Mouse (Mus musculus) MEL-GATA-1-ER (cell line): ENCODE data around the gene Dock9.

ENCODE experiments used
- DNase-seq: peaks from one replicate; pipeline ENCODE4 v3.0.0-alpha.2; 2012; ENCODE audit warnings: low read depth; ENCODE audit errors: extremely low read depth

The Dock9 gene

DNA sequence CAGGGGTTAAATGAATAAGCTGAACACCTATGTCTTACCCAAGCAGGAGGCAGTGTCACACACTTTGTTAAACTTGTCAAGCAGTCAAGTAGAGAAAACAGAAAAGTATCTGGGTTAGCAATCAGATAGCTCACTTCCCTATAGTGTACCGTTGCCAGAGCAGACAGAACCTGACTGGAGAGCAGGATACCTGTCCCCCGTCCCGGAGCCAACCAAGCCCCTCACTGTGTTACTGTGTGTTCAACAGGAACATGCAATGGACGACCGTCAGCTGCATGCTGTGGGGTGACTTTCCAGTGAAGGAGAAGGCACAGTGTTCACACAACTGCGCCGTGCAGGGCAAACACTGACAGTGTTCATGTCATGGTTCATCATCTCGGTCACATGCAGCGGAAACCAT is 205.3 kb downstream of the Dock9 start:
- no peak for DNase-seq

DNA sequence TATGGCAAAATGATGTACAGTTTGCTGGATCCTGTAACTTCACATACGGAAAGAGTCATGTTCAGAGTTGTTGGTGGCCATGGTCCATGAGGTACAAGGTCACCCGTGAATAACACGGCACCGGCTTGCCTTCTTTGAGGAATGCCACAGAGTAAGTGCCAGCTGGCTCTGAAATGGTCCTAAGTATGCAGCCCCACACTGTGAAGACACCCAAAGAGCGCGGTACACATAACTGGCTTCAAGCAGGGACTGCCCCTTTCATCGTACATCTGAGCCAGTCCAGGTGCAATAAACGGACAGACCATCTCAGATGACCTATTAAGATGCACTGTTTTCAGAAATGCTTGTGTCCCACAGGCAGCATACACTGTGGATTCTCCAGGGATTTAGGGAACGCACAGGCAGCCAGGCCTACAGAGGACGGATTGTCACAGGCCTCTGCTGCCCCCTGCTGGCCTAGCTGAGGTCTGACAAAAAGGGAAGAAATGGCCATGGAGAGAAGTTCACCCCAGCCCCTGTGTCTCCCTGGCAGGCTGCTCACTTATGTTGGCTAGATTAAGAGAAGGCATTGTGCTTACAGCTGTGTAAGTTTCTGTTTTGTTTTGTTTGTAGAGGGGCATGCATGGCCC is 208.4 kb downstream of the Dock9 start:
- peak; percentile 10 for DNase-seq

DNA sequence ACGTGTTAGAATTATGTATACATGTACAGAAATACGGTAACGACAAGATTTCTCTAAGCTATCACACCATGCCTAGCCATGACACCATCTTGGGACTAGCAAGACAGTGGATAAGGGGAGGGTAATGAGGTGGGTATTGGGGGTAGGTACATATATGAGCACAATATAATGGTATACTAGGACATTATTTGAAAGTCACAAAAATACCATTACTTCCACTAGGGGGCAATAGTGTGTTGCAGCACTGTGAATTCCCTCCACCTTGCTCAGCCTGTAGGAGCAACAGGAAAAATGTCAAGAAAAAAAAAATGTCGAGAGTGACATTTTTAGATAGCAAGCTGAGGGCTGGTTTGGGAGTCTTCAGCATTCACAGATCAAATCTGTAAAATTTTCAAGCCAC is 209.2 kb downstream of the Dock9 start:
- peak; percentile 43 for DNase-seq

DNA sequence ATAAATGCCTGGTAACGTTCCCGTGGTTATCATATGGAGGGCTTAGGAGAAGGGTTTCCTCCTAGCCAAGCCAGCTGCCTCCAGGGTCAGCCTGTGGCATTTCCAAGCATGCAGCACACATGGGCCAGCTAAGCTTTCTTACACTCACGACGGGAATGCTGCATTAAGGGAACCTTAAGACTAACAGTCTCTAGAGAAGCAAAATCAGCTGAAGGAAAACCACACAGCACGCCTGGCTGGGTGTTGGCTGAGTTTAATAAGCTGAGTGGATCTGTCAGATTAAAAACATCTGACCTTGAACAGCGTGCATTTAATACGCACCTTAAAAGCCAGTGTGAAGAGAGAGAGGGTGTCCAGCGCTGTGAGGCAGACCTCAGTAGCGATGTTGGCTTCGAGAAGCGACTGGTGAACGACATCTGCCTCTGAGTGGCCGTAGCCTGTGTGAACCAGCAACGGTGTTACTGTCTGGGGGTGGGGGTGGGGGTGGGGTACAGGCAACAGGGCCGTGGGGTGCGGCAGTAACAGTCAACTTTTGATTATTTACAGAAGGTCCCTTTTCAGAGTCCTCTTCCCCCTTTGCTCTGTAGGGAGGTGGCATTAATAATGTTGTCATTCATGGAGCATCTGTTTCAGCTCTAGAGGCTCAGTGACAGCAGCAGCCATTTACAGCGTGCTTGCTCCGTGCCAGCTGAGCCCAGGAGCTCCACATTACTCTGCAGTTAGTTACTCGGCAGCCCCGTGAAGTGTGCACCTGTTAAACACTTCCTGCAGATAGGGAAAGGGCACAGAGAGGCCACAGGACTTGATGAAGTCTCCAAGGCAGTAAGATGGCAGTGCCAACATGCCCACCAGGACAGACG is 211.5 kb downstream of the Dock9 start:
- DNase-seq, result no peak

DNA sequence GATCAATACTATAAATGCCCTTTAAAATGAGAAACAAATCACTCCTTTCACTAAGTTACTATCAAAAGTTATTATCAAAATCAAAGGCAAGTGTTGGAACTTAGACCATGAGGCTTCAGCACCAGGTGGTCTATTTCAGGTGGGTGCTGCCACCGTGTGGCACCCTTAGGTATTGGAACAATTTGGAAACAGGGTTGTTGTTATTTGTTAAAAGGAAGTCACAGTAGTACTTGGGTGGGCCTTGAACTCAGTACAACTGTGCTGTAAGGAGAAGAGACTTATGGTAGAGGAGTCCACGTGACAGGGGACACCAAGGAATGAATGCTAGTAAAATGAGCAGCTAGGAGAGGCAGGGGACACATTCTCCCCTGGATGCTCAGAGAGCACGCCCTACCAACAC is 218.6 kb downstream of the Dock9 start:
- DNase-seq, result peak; percentile 25

DNA sequence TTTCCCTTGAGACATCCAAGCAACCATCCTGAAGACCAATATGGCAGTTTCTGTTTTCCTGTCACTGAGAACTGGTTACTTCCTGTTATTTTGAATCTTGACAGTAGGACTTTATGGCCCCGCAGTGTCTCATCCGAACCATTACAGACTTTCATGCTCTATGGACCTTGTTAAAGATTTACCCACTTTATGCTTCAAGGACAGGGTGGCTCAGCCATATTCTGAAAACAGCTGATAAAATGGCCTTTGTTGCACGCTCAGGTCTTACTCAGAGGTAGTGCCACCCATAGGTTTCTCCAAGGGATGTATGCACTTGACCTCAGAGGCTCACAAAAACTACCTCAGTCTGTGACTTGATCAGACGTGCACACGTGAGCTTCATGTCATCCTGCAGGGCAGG is 224.2 kb downstream of the Dock9 start:
- no peak for DNase-seq

DNA sequence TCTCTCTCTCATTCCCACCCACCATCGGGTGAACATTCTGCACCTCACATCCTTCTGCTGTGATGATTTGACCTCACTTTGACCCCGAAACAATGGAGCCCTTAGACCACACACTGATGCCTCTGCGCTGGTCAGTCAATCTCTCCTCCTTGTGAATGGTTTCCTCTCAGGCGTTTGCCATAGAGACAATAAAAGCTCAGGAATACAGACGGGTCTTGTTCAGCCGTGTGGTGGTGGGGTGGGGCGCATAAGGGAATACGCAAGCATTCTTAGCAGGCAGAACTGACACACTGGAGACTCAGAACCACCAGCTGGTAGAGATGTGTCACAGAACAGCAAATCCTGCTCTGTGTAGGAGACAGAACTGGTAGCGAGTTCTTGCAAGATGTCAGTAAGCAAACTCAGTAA is 230.8 kb downstream of the Dock9 start:
- DNase-seq, result no peak

DNA sequence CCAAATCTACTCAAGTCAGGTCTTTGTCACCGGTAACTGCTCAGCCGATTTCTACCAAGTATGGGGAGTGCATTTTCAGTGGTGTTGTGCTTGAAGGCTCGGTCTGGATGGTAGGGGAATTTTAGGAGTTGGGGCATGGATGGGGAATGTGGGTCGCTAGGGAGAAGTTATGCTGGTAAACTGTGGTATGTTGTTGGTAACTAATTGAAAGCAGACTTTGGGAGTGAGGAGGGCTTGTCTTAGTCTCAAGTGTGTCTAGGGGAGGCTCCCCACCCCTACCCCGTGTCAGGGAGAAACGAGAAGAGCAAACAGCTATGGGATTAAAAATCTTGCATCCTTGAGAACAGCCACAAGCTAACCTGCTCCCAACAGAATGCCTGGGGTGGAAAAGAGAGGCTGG is 231.7 kb downstream of the Dock9 start:
- DNase-seq, result no peak

DNA sequence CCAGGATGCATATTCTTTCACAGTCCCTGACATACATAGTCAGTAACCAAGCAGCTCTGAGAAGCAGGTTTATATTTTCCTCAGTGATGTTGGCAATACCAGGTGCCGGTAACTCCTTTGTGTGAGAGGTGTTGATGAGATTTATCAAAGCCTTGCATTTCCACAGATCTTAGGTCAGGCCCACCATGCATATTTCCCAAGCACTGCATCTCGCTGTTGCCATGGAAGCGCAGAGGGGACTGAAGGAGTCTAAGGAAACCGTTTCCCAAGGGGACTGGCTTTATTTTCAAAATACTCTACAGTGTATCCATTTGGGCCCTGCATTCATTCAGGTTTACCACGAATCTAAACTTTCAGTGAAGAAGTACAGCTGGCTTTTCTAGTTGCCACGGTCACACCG is 233.0 kb downstream of the Dock9 start:
- DNase-seq, result no peak

DNA sequence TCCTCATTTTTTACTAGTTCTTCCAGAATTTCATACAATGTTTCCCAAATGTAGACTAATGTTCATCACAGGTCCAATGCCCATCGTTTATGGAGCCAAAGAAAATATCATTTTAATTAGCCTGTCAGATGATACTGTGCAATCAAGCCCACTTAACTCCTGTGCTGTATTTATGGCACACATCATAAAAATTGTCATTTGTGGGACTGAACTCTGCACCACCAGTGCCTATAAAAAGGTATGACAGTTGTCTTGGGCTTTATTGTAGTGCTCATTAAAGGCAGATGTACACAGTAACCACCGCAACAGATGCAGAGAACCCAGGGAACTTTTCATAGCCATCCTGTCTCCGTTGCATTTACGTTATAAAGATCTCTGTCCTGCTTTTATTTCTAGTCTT is 233.7 kb downstream of the Dock9 start:
- no peak for DNase-seq

DNA sequence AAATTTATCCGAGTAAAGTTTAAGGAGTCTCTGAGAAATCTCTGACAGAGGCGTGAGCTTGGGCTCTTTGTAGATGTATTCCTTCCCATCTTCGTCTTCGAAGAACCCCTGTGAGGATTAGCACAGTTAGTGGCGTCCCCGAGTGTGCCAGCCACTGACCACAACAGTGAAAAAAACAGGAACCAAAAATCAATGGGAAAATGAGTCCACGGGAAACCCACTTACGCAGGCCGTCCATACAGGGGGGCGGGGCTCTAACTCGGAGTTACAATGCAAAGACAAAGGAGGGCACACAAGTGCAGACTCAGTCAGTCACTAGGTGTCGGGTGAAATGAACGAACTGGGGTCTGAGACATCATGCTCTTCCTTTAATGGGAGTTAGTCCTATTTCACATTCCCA is 238.6 kb downstream of the Dock9 start:
- DNase-seq, result no peak

DNA sequence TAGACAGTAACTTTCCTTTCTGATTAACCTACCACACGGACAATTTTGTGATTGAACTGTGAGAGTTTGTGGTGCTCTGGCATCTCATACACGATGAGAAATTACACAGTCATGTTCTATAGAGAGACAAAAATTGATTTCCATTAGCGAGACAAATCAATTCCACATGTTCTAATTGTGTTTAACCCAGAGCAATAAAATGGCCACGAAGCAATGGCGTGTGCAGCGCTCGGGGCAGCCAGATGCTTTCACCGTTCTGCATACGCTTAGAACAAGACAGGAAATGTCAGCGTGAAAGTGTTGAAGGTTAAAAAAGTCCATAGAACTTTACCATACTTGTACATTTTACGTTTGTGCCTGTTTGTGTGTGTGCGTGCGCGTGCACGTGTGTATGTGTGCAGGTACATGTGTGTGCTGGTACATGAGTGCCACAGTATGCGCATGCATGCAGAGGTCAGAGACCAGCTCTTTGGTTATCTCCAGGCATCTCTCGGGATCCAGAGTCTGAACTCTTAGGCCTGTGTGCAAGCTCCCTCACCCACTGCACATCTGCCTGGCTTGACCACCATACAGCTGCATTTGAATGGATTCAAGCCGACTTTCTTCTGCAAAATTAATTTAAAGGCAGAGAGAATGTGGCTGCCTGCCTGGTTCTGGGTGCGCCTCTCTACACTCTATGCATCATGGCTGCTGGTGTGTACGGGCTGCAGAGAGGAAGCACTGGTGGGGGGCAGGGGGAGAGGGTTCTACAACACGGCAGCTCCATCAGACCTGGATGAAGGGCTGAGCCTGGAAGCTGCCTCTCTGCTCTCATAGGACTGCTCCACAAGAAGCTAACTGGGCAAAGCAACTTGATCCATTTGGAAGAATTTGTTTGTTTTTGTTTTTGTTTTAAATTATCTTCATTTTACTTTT is 241.0 kb downstream of the Dock9 start:
- no peak for DNase-seq

DNA sequence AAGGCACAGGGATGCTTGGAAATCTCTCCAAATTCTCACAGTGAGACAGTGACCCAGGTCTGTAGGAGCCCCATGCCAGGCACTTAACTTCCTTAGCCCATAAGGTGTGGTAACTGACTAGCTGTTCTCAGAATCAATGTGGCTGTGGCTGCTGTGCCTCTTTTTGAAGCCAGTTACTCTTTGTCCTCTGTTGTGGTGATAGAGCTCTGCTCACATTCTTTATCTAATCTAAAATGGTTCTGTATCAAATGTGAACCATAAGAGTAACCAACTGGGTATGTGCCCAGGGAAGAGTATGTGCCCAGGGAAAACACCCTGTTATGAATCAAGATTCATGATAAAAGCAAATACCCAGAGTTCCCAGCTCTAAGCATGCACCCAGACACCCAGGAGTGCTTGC is 243.9 kb downstream of the Dock9 start:
- DNase-seq, result no peak

DNA sequence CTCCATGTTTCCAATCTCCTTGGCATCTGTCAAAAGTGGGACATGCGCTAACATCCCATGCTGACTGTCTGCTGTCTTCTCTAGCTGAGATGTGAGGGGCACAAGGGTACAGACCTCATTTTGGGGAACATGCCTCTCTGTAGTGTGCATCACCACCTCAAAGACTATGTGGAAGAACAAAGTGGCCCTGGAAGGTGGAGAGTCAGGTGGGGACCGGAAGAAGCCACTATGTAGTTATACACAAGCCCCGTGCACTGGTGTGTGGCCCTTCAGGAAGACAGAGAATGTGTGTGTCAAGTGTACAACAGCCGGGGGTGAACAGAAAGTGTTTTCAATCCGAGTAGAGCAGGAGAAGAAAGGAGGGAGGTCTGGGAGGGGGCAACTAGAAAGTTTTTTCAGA is 245.1 kb downstream of the Dock9 start:
- DNase-seq, result no peak

DNA sequence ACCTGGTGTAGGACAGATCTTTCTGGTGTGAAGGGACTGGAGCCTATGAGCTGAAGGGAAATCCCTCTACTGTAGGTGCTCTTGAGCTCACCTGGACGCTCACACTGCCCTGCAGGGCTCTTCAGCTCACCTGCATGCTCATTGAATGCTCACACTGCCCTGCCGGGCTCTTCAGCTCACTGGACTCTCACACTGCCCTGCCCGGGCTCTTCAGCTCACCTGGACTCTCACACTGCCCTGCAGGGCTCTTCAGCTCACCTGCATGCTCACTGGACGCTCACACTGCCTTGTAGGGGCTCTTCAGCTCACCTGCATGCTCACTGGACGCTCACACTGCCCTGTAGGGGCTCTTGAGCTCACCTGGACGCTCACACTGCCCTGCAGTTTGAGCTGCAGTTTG is 247.8 kb downstream of the Dock9 start:
- no peak for DNase-seq

DNA sequence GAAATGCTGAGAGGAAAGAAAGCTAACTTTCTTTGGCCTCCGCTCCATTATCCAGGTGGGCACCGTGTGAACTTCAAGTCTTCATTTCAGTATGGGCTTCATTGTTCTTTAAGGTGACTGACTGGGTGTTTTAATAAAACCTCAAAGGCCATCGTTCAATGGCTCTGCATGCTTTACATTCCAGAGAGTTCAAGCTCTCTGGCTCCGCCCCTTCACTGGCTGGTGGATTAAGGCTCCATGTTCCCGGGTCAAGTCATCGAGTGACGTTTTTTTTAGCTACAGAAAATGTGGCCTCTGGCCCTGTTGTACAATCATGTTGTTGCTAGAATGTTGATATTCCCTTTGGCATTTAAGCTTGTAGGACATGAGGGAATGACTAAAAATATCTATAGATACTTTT is 249.9 kb downstream of the Dock9 start:
- no peak for DNase-seq

DNA sequence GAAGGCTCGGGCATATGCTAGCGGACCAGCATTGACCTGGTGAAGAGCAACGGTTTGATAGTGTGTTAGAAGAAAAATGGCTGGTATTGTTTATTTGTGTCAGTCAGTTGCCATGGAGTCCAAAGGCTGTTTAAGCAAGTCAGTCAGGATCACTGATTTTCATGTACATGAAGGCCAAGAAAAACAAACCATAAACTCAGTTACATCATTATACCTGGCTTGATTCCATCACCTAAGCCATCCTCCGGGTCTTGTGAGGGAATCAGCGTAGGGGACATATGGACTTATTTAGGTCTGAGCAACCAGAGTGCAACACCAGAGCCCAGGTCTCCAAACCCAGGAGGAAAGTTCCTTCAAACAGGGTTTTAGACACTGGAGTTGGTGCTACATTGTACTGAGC is 251.0 kb downstream of the Dock9 start:
- DNase-seq, result no peak

DNA sequence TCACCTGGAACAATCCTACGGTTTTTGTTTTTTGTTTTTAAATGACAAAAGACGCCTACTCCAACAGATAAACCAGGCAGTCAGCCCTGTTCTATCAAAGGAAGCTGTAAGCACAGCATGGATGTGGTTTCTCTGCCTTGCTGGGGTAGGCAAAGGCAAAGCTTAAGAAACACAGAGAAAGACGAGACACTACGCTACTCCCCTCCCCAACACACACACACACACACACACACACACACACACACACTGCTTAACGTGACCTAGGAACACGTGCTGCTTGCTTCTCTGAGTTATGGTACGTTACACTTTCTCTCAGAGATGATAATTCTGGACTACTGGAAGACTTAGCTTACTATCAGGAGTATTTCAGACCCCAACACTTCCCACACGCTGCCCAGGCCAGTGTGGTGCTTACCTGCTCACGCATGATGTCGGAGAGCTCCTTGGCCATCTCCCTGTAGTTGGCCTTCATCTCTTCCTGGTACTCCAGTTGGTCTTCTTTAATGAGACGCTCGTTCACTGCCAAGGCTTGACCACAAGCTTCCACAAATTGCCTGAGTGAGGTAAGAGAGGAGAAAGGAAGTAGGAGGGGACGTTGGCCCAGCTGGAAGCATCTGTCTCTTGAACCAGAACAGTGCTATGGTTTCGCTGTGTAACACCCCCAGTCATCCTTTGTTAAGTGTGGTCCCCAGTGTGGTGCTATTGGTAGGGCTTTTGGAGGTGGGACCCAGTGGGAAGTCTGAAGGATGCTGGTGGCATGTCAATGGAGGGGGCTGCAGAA is 251.9 kb downstream of the Dock9 start:
- DNase-seq, result no peak

DNA sequence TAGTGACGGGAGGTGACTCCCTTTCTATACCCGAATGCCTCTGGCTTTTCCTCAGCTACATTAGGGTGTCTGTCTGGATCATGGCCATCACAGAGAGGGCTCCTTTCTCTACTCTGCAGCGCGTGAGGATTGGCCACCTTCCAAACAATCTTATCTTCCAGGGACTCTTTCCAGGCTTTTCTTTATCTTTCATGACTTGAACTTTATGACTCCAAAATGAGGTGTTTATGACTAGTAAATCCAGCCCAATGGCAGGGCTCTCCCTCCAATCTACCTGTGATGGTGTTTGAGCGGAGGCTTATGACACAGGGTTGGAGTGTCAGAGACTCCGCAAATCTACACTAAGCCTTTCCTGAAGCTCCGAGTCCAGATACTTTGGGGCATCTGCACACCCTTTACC is 256.4 kb downstream of the Dock9 start:
- DNase-seq, result no peak

DNA sequence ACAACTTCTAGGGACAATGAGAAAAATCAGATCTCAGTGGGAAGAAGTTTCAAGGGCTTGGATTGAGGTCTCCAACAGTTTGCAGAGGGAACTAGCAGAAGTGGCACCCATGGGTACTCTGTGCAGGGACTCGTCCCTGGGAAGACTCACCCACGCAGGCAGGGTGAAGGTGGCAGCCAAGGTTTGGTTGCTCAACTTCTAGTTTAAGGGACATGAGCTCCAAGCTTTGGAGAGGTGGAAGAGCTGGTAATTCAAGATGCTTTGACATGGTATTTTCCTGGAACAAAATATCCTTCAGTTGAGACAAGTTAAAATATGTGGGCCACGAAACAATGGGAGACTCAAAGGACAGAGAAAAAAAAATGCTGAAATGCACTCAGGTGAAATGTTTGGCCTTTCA is 263.1 kb downstream of the Dock9 start:
- no peak for DNase-seq

DNA sequence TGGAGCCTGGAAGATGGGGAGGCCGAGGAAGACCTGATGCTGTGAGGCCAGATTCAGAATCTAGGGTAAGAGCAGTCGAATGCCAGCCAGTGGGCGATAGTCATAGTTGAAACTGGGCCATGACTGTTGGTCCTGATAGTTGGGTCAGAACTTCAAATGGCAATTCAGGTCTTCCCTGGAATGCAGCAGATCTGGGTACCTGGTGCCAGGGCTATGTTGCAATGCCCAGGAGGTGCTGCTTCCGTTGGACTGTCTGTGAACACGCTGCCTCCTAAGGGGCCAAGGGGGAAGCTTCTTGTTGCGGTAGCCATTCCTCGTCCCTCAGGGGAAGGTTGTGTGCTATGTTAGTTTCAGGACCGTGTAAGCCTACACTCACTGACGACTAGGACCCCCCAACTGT is 266.8 kb downstream of the Dock9 start:
- DNase-seq, result no peak
